Comparison of ENCODE assay signal across 8 mouse cellular contexts in the genomic region with DNA sequence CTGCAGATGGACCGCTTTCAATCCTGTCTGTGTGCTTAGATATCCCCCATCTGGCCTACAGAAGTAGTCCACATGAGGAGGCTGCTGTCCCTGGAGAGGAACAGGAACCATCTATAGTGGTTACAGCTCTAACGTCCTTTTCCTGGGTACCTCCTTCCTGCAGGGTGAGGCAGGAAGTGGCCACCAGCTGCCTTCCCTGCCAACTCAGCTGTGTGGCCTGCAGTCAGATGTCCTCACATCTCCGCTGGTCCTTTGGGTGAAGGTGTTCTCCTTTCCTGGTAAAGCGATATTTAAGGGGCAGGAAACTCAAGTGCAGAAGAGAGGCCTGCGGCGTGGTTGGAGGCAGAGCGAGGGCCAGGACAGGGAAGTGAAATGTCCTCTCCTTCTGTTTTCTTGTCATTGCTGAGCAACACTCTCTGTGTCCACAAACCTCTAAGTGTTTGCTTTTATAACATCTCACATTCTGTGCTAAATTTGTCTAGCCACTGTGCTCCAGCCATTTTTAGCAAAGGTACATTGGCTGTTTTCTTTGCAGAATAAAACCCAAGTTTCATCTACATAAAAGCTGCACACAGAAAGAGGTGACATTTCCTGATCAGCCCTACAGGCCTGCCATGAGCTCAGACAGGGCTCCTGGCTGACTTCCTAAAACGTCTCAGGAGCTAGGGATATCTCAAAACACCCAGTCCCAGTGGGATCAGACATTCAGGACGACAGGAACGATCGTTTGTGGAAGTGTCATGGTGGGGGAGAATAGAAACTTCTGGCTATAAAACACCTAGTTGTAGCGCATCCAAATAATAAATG.
DNase-seq lines count a peak whose midpoint lies in the region; ATAC-seq lines count a peak whose summit lies in the region.

No protein-coding gene starts in this region.

- H3K9ac ChIP-seq in hindbrain, embryonic 13.5 days = no peak overlapping the region
- H3K9ac ChIP-seq in hindbrain, embryonic 11.5 days (ENCODE audit: low read depth, low read length) = no peak overlapping the region
- no peak overlapping the region for H3K9ac ChIP-seq in embryonic facial prominence, embryonic 13.5 days
- no peak overlapping the region for H3K9ac ChIP-seq in liver, embryonic 15.5 days

- no peaks in the 10 kb centered on the region for H3K27me3 ChIP-seq in hindbrain, embryonic 13.5 days
- H3K27me3 ChIP-seq in hindbrain, embryonic 11.5 days (ENCODE audit: control insufficient read depth, insufficient read depth, low read length) = no peaks in the 10 kb centered on the region
- no peaks in the 10 kb centered on the region for H3K27me3 ChIP-seq in embryonic facial prominence, embryonic 13.5 days
- no peaks in the 10 kb centered on the region for H3K27me3 ChIP-seq in liver, embryonic 15.5 days

- no peak overlapping the region for H3K4me2 ChIP-seq in hindbrain, embryonic 13.5 days
- H3K4me2 ChIP-seq in hindbrain, embryonic 11.5 days (replicated peaks; ENCODE audit: low read depth, low read length) = no peak overlapping the region
- H3K4me2 ChIP-seq in embryonic facial prominence, embryonic 13.5 days = no peak overlapping the region
- no peak overlapping the region for H3K4me2 ChIP-seq in liver, embryonic 15.5 days

- H3K4me3 ChIP-seq in hindbrain, embryonic 13.5 days = no peak overlapping the region
- no peak overlapping the region for H3K4me3 ChIP-seq in hindbrain, embryonic 11.5 days (ENCODE audit: low read depth, low read length)
- H3K4me3 ChIP-seq in embryonic facial prominence, embryonic 13.5 days = no peak overlapping the region
- H3K4me3 ChIP-seq in liver, embryonic 15.5 days (replicated peaks) = no peak overlapping the region

- no peaks in the 10 kb centered on the region for H3K9me3 ChIP-seq in hindbrain, embryonic 13.5 days
- H3K9me3 ChIP-seq in hindbrain, embryonic 11.5 days (ENCODE audit: control insufficient read depth, low read length) = no peaks in the 10 kb centered on the region
- H3K9me3 ChIP-seq in embryonic facial prominence, embryonic 13.5 days = no peaks in the 10 kb centered on the region
- no peaks in the 10 kb centered on the region for H3K9me3 ChIP-seq in liver, embryonic 15.5 days (replicated peaks)

- no peak for ATAC-seq in hindbrain, embryonic 13.5 days (ENCODE audit: low FRiP score)
- ATAC-seq in hindbrain, embryonic 11.5 days (ENCODE audit: low FRiP score) = no peak
- no peak for ATAC-seq in embryonic facial prominence, embryonic 13.5 days (ENCODE audit: insufficient number of reproducible peaks, insufficient read depth, low FRiP score, low TSS enrichment, low read depth)
- peak; percentile 96 for ATAC-seq in inflammation-experienced regulatory T-cells, adult 6 months
- peak; percentile 69 for ATAC-seq in liver, embryonic 15.5 days (ENCODE audit: insufficient read depth)

- H3K4me1 ChIP-seq in hindbrain, embryonic 13.5 days (replicated peaks) = peaks cover 16% of the 10 kb centered on the region
- H3K4me1 ChIP-seq in hindbrain, embryonic 11.5 days (replicated peaks; ENCODE audit: control insufficient read depth, insufficient read depth, low read length) = no peaks in the 10 kb centered on the region
- H3K4me1 ChIP-seq in embryonic facial prominence, embryonic 13.5 days = peaks cover 28% of the 10 kb centered on the region
- H3K4me1 ChIP-seq in liver, embryonic 15.5 days (replicated peaks) = peaks cover 17% of the 10 kb centered on the region

- H3K27ac ChIP-seq in hindbrain, embryonic 13.5 days = peak overlapping the region; percentile 40; the same call in 1 of the 2 replicates
- H3K27ac ChIP-seq in hindbrain, embryonic 11.5 days (ENCODE audit: low read depth, low read length) = no peak overlapping the region
- H3K27ac ChIP-seq in embryonic facial prominence, embryonic 13.5 days = peak overlapping the region; percentile 34; the same call in 1 of the 2 replicates
- peak overlapping the region; percentile 54 for H3K27ac ChIP-seq in liver, embryonic 15.5 days (replicated peaks)

- no peaks in the 10 kb centered on the region for H3K36me3 ChIP-seq in hindbrain, embryonic 13.5 days
- H3K36me3 ChIP-seq in hindbrain, embryonic 11.5 days (ENCODE audit: control insufficient read depth, insufficient read depth, low read length) = no peaks in the 10 kb centered on the region
- no peaks in the 10 kb centered on the region for H3K36me3 ChIP-seq in embryonic facial prominence, embryonic 13.5 days
- no peaks in the 10 kb centered on the region for H3K36me3 ChIP-seq in liver, embryonic 15.5 days (replicated peaks)

- no peak for DNase-seq in hindbrain, embryonic 11.5 days (ENCODE audit: low spot score)
- DNase-seq in skeletal muscle tissue, adult 2 months (ENCODE audit: low read depth, low spot score) = peak; percentile 78
- DNase-seq in adrenal gland, adult 18-20 months (ENCODE audit: low spot score in 2 of 2) = no peak
- DNase-seq in ovary, postnatal 14 days (ENCODE audit: low spot score) = no peak

- WGBS in hindbrain, embryonic 13.5 days = 79% methylated on average over 12 of the region's 12 CpGs
- 85% methylated on average over 12 of the region's 12 CpGs for WGBS in hindbrain, embryonic 11.5 days
- 79% methylated on average over 12 of the region's 12 CpGs for WGBS in embryonic facial prominence, embryonic 13.5 days
- 34% methylated on average over 12 of the region's 12 CpGs for WGBS in liver, embryonic 15.5 days (ENCODE audit: insufficient replicate concordance)

Comparison
In these comparisons a context has a peak if more than half of its experiments do, and no peak if none do; other contexts are left out.
1. ATAC-seq: peak in inflammation-experienced regulatory T-cells, adult 6 months (single experiment) and liver, embryonic 15.5 days (single experiment); none in hindbrain, embryonic 13.5 days (single experiment), hindbrain, embryonic 11.5 days (single experiment) and embryonic facial prominence, embryonic 13.5 days (single experiment).